Mouse (Mus musculus) hindbrain, embryonic 16.5 days (tissue): ENCODE measurements at regions not wholly inside any gene's neighbourhood (a gene's known extent, or its start where the extent isn't known, plus 50 kb on each side); places are given as distances from the start of the nearest gene placed in this dataset.

Experiments used
- ATAC-seq: fragments of 200-750 bp; cut with Nextera tagmentation; 2 replicates; pipeline ENCODE4 v1.8.0; 2017; ENCODE audit warnings: moderate TSS enrichment, moderate library complexity
- H3K27ac ChIP-seq: fragments of 300-500 bp; sonication (generic); 2 replicates; pipeline ENCODE4 v1.5.1; 2014; ENCODE audit warnings: low read depth, mild to moderate bottlenecking, control low read depth, low read length, moderate library complexity
- H3K27me3 ChIP-seq: fragments of 300-500 bp; sonication (generic); replicated peaks from 2 replicates; pipeline ENCODE4 v1.6.1; 2014; ENCODE audit warnings: low read length; ENCODE audit not compliant: control insufficient read depth, insufficient read depth
- H3K36me3 ChIP-seq: fragments of 300-500 bp; sonication (generic); 2 replicates; pipeline ENCODE4 v1.6.1; 2014; ENCODE audit warnings: mild to moderate bottlenecking, low read length, moderate library complexity, mixed read lengths; ENCODE audit not compliant: control insufficient read depth, insufficient read depth
- H3K4me1 ChIP-seq: fragments of 300-500 bp; sonication (generic); 2 replicates; pipeline ENCODE4 v1.6.1; 2014; ENCODE audit warnings: low read depth, low read length; ENCODE audit not compliant: control insufficient read depth, insufficient read depth
- H3K4me2 ChIP-seq: fragments of 300-500 bp; sonication (generic); 2 replicates; pipeline ENCODE4 v1.6.1; 2014; ENCODE audit warnings: mild to moderate bottlenecking, low read length, control low read depth, moderate library complexity
- H3K4me3 ChIP-seq: fragments of 300-500 bp; sonication (generic); 2 replicates; pipeline ENCODE4 v1.5.1; 2014; ENCODE audit warnings: mild to moderate bottlenecking, low read length, control low read depth, moderate library complexity
- H3K9ac ChIP-seq: fragments of 300-500 bp; sonication (generic); 2 replicates; pipeline ENCODE4 v1.6.1; 2014; ENCODE audit warnings: low read depth, mild to moderate bottlenecking, control low read depth, low read length, moderate library complexity
- H3K9me3 ChIP-seq: fragments of 300-500 bp; sonication (generic); 2 replicates; pipeline ENCODE4 v1.6.1; 2014; ENCODE audit warnings: mild to moderate bottlenecking, low read length, moderate library complexity; ENCODE audit not compliant: control insufficient read depth
- WGBS: fragments of 180-500 bp; shearing (Covaris S2); extraction: QIAGEN DNeasy Blood & Tissue Kit; methylation state at CpG from one replicate; pipeline ENCODE4 v1.1.7; 2014; 5-methylcytosine and 5-hydroxymethylcytosine counted together

GRCm38 (mm10) chr13:37517055-37517807 lies 172.2 kb downstream of the Ly86 start:
- no peaks in the 10 kb centered on the region for H3K36me3 ChIP-seq
- H3K9ac ChIP-seq: no peak overlapping the region
- H3K4me2 ChIP-seq: no peak overlapping the region
- H3K27ac ChIP-seq: no peak overlapping the region
- H3K4me3 ChIP-seq: no peak overlapping the region
- WGBS: 36% methylated on average over 14 of the region's 14 CpGs
- H3K27me3 ChIP-seq: no peaks in the 10 kb centered on the region
- no peaks in the 10 kb centered on the region for H3K9me3 ChIP-seq
- no peak for ATAC-seq
- H3K4me1 ChIP-seq: peaks cover 10% of the 10 kb centered on the region

- ATAC-seq: no peak
These were observed 174.9 kb downstream of the Ly86 start for GRCm38 (mm10) chr13:37519948-37520347.

GRCm38 (mm10) chr13:37525097-37525726 lies 180.2 kb downstream of the Ly86 start:
- no peaks in the 10 kb centered on the region for H3K9me3 ChIP-seq
- no peaks in the 10 kb centered on the region for H3K27me3 ChIP-seq
- H3K4me2 ChIP-seq: no peak overlapping the region
- WGBS: 67% methylated on average over 15 of the region's 15 CpGs
- no peak for ATAC-seq
- no peaks in the 10 kb centered on the region for H3K36me3 ChIP-seq
- no peak overlapping the region for H3K9ac ChIP-seq
- H3K27ac ChIP-seq: no peak overlapping the region
- no peak overlapping the region for H3K4me3 ChIP-seq
- H3K4me1 ChIP-seq: no peaks in the 10 kb centered on the region

More at GRCm38 (mm10) chr13:37519948-37520347, 174.9 kb downstream of the Ly86 start:
- no peaks in the 10 kb centered on the region; the same call in 1 of the 2 replicates for H3K4me1 ChIP-seq
- H3K27ac ChIP-seq: no peak overlapping the region
- no peaks in the 10 kb centered on the region for H3K27me3 ChIP-seq
- WGBS: 76% methylated on average over 3 of the region's 3 CpGs
- H3K36me3 ChIP-seq: no peaks in the 10 kb centered on the region
- H3K9ac ChIP-seq: no peak overlapping the region
- no peaks in the 10 kb centered on the region for H3K9me3 ChIP-seq
- no peak overlapping the region for H3K4me3 ChIP-seq
- H3K4me2 ChIP-seq: no peak overlapping the region

- Histone ChIP-seq H3K4me3 (no peak overlapping the region), H3K27ac (no peak overlapping the region), H3K9ac (no peak overlapping the region), H3K27me3 (no peaks in the 10 kb centered on the region), H3K9me3 (no peaks in the 10 kb centered on the region), H3K36me3 (no peaks in the 10 kb centered on the region), H3K4me1 (no peaks in the 10 kb centered on the region), H3K4me2 (no peak overlapping the region)
- ATAC-seq: no peak
- WGBS: 88% methylated on average over 8 of the region's 8 CpGs
These were observed 181.1 kb downstream of the Ly86 start for GRCm38 (mm10) chr13:37526102-37526501.

- H3K4me1 ChIP-seq: no peaks in the 10 kb centered on the region
- H3K9ac ChIP-seq: no peak overlapping the region
- H3K9me3 ChIP-seq: no peaks in the 10 kb centered on the region
- H3K27me3 ChIP-seq: no peaks in the 10 kb centered on the region
- no peak for ATAC-seq
- 72% methylated on average over 9 of the region's 9 CpGs for WGBS
- no peak overlapping the region for H3K4me2 ChIP-seq
- no peak overlapping the region for H3K4me3 ChIP-seq
- no peak overlapping the region for H3K27ac ChIP-seq
- no peaks in the 10 kb centered on the region for H3K36me3 ChIP-seq
These were observed 183.4 kb downstream of the Ly86 start for GRCm38 (mm10) chr13:37528380-37528779.

GRCm38 (mm10) chr13:37528876-37529275 lies 183.9 kb downstream of the Ly86 start:
- 80% methylated on average over 7 of the region's 7 CpGs for WGBS
- H3K4me2 ChIP-seq: no peak overlapping the region
- H3K4me3 ChIP-seq: no peak overlapping the region
- no peak overlapping the region for H3K9ac ChIP-seq
- no peaks in the 10 kb centered on the region for H3K27me3 ChIP-seq
- H3K27ac ChIP-seq: no peak overlapping the region
- no peaks in the 10 kb centered on the region for H3K36me3 ChIP-seq
- no peaks in the 10 kb centered on the region for H3K4me1 ChIP-seq
- H3K9me3 ChIP-seq: no peaks in the 10 kb centered on the region
- ATAC-seq: no peak

- no peak for ATAC-seq
- no peaks in the 10 kb centered on the region for H3K9me3 ChIP-seq
- no peak overlapping the region for H3K9ac ChIP-seq
- no peak overlapping the region for H3K4me3 ChIP-seq
- no peaks in the 10 kb centered on the region for H3K4me1 ChIP-seq
- H3K27ac ChIP-seq: no peak overlapping the region
- H3K36me3 ChIP-seq: no peaks in the 10 kb centered on the region
- 71% methylated on average over 8 of the region's 8 CpGs for WGBS
- no peaks in the 10 kb centered on the region for H3K27me3 ChIP-seq
- no peak overlapping the region for H3K4me2 ChIP-seq
These were observed 186.6 kb downstream of the Ly86 start for GRCm38 (mm10) chr13:37531512-37532183.

- Histone ChIP-seq H3K27me3 (no peaks in the 10 kb centered on the region), H3K27ac (no peak overlapping the region), H3K4me1 (no peaks in the 10 kb centered on the region), H3K9me3 (no peaks in the 10 kb centered on the region), H3K9ac (no peak overlapping the region), H3K4me3 (no peak overlapping the region), H3K36me3 (no peaks in the 10 kb centered on the region), H3K4me2 (no peak overlapping the region)
- ATAC-seq: no peak
- 65% methylated on average over 7 of the region's 7 CpGs for WGBS
These were observed 187.7 kb downstream of the Ly86 start for GRCm38 (mm10) chr13:37532596-37533170.

GRCm38 (mm10) chr13:37533851-37534250 lies 188.8 kb downstream of the Ly86 start:
- no peaks in the 10 kb centered on the region for H3K9me3 ChIP-seq
- H3K4me3 ChIP-seq: no peak overlapping the region
- no peaks in the 10 kb centered on the region for H3K36me3 ChIP-seq
- H3K4me2 ChIP-seq: no peak overlapping the region
- H3K27ac ChIP-seq: no peak overlapping the region
- H3K27me3 ChIP-seq: no peaks in the 10 kb centered on the region
- no peak for ATAC-seq
- 90% methylated on average over 4 of the region's 4 CpGs for WGBS
- H3K9ac ChIP-seq: no peak overlapping the region
- H3K4me1 ChIP-seq: no peaks in the 10 kb centered on the region
